Mouse (Mus musculus): ENCODE measurements around the gene Gm8909. TPM values are rescaled to one million over a fixed set of nuclear protein-coding genes. Genes with fewer than 3 reads are reported as not detected.

Gm8909 gene
- polyA plus RNA-seq (2012; fragmentation: generic; extraction: Trizol) = not detected

GRCm38 (mm10) chr17:36168039-36168652 is at the start of gene Gm8909:
TSS of gene Gm8909 (minus strand) at chr17:36168537.

GRCm38 (mm10) chr17:36190169-36190507 is 21.8 kb upstream of the Gm8909 start, which contains the start of gene H2-T3:
TSS of gene H2-T3 (minus strand) at chr17:36190287.

GRCm38 (mm10) chr17:36128968-36129817 is 39.1 kb downstream of the Gm8909 start, which contains the start of gene Gm7030:
TSS of gene Gm7030 (minus strand) at chr17:36129425.

GRCm38 (mm10) chr17:36121352-36122020 is 46.9 kb downstream of the Gm8909 start, which contains the start of gene Gm19684:
TSS of gene Gm19684 (plus strand) at chr17:36121678.

Other genes with a start within 250 kb of the Gm8909 start
- 10 to 100 TPM; 65.7 to 99.3 TPM for gene Abcf1, start 198.8 kb downstream of the Gm8909 start, polyA plus RNA-seq (2012; fragmentation: generic; extraction: Trizol)
- gene Gnl1, start 188.7 kb downstream of the Gm8909 start, polyA plus RNA-seq (2012; fragmentation: generic; extraction: Trizol) = 100 to 1,000 TPM in 1 of 2 experiments, 10 to 100 TPM in 1; 64.4 to 105 TPM
- gene Prr3, start 188.3 kb downstream of the Gm8909 start, polyA plus RNA-seq (2012; fragmentation: generic; extraction: Trizol) = 10 to 100 TPM in 1 of 2 experiments, 1 to 10 TPM in 1; 8.0 to 24.8 TPM
- gene H2-T24, start 148.0 kb downstream of the Gm8909 start, polyA plus RNA-seq (2012; fragmentation: generic; extraction: Trizol) = 1 to 10 TPM in 1 of 2 experiments, under 1 TPM in 1; 0.04 to 1.6 TPM
- gene H2-T23, start 135.7 kb downstream of the Gm8909 start, polyA plus RNA-seq (2012; fragmentation: generic; extraction: Trizol) = 10 to 100 TPM in 1 of 2 experiments, 1 to 10 TPM in 1; 7.0 to 77.3 TPM
- 100 to 1,000 TPM in 1 of 2 experiments, 10 to 100 TPM in 1; 42.8 to 114 TPM for gene H2-T22, start 125.8 kb downstream of the Gm8909 start, polyA plus RNA-seq (2012; fragmentation: generic; extraction: Trizol)
- under 1 TPM in 1 of 2 experiments, not detected in 1; 0.09 TPM for gene Gm6034, start 125.6 kb downstream of the Gm8909 start, polyA plus RNA-seq (2012; fragmentation: generic; extraction: Trizol)
- gene Gm11127, start 110.2 kb downstream of the Gm8909 start, polyA plus RNA-seq (2012; fragmentation: generic; extraction: Trizol) = under 1 TPM; 0.08 to 0.39 TPM
- not detected for gene Gm19684, start 46.9 kb downstream of the Gm8909 start, polyA plus RNA-seq (2012; fragmentation: generic; extraction: Trizol)
- not detected for gene Gm7030, start 39.1 kb downstream of the Gm8909 start, polyA plus RNA-seq (2012; fragmentation: generic; extraction: Trizol)
- not detected for gene H2-T3, start 21.8 kb upstream of the Gm8909 start, polyA plus RNA-seq (2012; fragmentation: generic; extraction: Trizol)
- gene Rpp21, start 89.5 kb upstream of the Gm8909 start, polyA plus RNA-seq (2012; fragmentation: generic; extraction: Trizol) = 10 to 100 TPM; 72.2 to 97.7 TPM
- gene Trim39, start 103.7 kb upstream of the Gm8909 start, polyA plus RNA-seq (2012; fragmentation: generic; extraction: Trizol) = 1 to 10 TPM; 1.2 to 8.7 TPM
- not detected for gene H2-M10.2, start 118.0 kb upstream of the Gm8909 start, polyA plus RNA-seq (2012; fragmentation: generic; extraction: Trizol)
- gene H2-M10.1, start 157.6 kb upstream of the Gm8909 start, polyA plus RNA-seq (2012; fragmentation: generic; extraction: Trizol) = not detected
- not detected for gene H2-M10.3, start 199.9 kb upstream of the Gm8909 start, polyA plus RNA-seq (2012; fragmentation: generic; extraction: Trizol)

Data from C3H10T1/2 (cell line).